Mouse (Mus musculus): ENCODE results near the gene B630019K06Rik. TPM values are rescaled to one million over a fixed set of nuclear protein-coding genes. Genes with fewer than 3 reads are reported as not detected.

B630019K06Rik gene
- polyA plus RNA-seq, 2 experiments = 5.6 to 6.9 TPM

GRCm38 (mm10) chrX:8884336-8884735, 7.8 kb upstream of the B630019K06Rik start:
- Histone ChIP-seq H3K4me1 (ENCODE audit: control insufficient read depth, insufficient read depth, low read length) (no peaks in the 10 kb centered on the region), H3K36me3 (ENCODE audit: control insufficient read depth, insufficient read depth, low read length) (no peaks in the 10 kb centered on the region), H3K9ac (ENCODE audit: low read depth, low read length, severe bottlenecking) (no peak overlapping the region), H3K27me3 (ENCODE audit: control insufficient read depth, insufficient read depth, low read length) (no peaks in the 10 kb centered on the region), H3K27ac (replicated peaks; ENCODE audit: low read depth, low read length) (no peak overlapping the region), H3K4me3 (replicated peaks; ENCODE audit: low read length) (no peak overlapping the region), H3K4me2 (replicated peaks; ENCODE audit: low read depth, low read length, severe bottlenecking) (no peak overlapping the region), H3K9me3 (ENCODE audit: control insufficient read depth, low read length) (no peaks in the 10 kb centered on the region)
- TF ChIP-seq POLR2A (IDR thresholded peaks at IDR 0.05; ENCODE audit: borderline replicate concordance, extremely low read depth, insufficient read depth, insufficient read length) = no peak
- ATAC-seq (ENCODE audit: low FRiP score, low read depth) = no peak
- WGBS = 62% methylated on average over 4 of the region's 4 CpGs
- DNase-seq (ENCODE audit: low spot score) = no peak

- peak overlapping the region; percentile 56 for H3K4me2 ChIP-seq (replicated peaks; ENCODE audit: low read depth, low read length, severe bottlenecking)
- DNase-seq (ENCODE audit: low spot score) = no peak
- no peaks in the 10 kb centered on the region for H3K27me3 ChIP-seq (ENCODE audit: control insufficient read depth, insufficient read depth, low read length)
- H3K4me1 ChIP-seq (ENCODE audit: control insufficient read depth, insufficient read depth, low read length) = no peaks in the 10 kb centered on the region
- no peak for ATAC-seq (ENCODE audit: low FRiP score, low read depth)
- H3K27ac ChIP-seq (replicated peaks; ENCODE audit: low read depth, low read length) = no peak overlapping the region
- peak overlapping the region; percentile 83; the same call in 1 of the 2 replicates for H3K9ac ChIP-seq (ENCODE audit: low read depth, low read length, severe bottlenecking)
- 47% methylated on average over 3 of the region's 9 CpGs for WGBS
- no peak for TF ChIP-seq POLR2A (IDR thresholded peaks at IDR 0.05; ENCODE audit: borderline replicate concordance, extremely low read depth, insufficient read depth, insufficient read length)
- H3K9me3 ChIP-seq (ENCODE audit: control insufficient read depth, low read length) = no peaks in the 10 kb centered on the region
- no peaks in the 10 kb centered on the region for H3K36me3 ChIP-seq (ENCODE audit: control insufficient read depth, insufficient read depth, low read length)
- peak overlapping the region; percentile 58 for H3K4me3 ChIP-seq (replicated peaks; ENCODE audit: low read length)
Observed at GRCm38 (mm10) chrX:8891975-8892342, 223 bp upstream of the B630019K06Rik start.

GRCm38 (mm10) chrX:8893182-8893651, 1.0 kb downstream of the B630019K06Rik start:
- Histone ChIP-seq H3K27me3 (ENCODE audit: control insufficient read depth, insufficient read depth, low read length) (no peaks in the 10 kb centered on the region), H3K9ac (ENCODE audit: low read depth, low read length, severe bottlenecking) (peak overlapping the region; percentile 83), H3K4me1 (ENCODE audit: control insufficient read depth, insufficient read depth, low read length) (no peaks in the 10 kb centered on the region), H3K4me3 (replicated peaks; ENCODE audit: low read length) (peak overlapping the region; percentile 58), H3K27ac (replicated peaks; ENCODE audit: low read depth, low read length) (peak overlapping the region; percentile 75), H3K4me2 (replicated peaks; ENCODE audit: low read depth, low read length, severe bottlenecking) (peak overlapping the region; percentile 56), H3K9me3 (ENCODE audit: control insufficient read depth, low read length) (no peaks in the 10 kb centered on the region), H3K36me3 (ENCODE audit: control insufficient read depth, insufficient read depth, low read length) (no peaks in the 10 kb centered on the region)
- WGBS = 21% methylated on average over 12 of the region's 42 CpGs
- DNase-seq (ENCODE audit: low spot score) (no peak), ATAC-seq (ENCODE audit: low FRiP score, low read depth) (peak; percentile 77)
- TF ChIP-seq POLR2A (IDR thresholded peaks at IDR 0.05; ENCODE audit: borderline replicate concordance, extremely low read depth, insufficient read depth, insufficient read length) = no peak

GRCm38 (mm10) chrX:8900823-8901222, 8.6 kb downstream of the B630019K06Rik start:
- H3K4me2 ChIP-seq (replicated peaks; ENCODE audit: low read depth, low read length, severe bottlenecking) = no peak overlapping the region
- H3K27me3 ChIP-seq (ENCODE audit: control insufficient read depth, insufficient read depth, low read length) = no peaks in the 10 kb centered on the region
- whole genome bisulfite sequencing = 70% methylated on average over 4 of the region's 4 CpGs
- no peak for TF ChIP-seq POLR2A (IDR thresholded peaks at IDR 0.05; ENCODE audit: borderline replicate concordance, extremely low read depth, insufficient read depth, insufficient read length)
- no peaks in the 10 kb centered on the region for H3K4me1 ChIP-seq (ENCODE audit: control insufficient read depth, insufficient read depth, low read length)
- H3K9ac ChIP-seq (ENCODE audit: low read depth, low read length, severe bottlenecking) = no peak overlapping the region
- ATAC-seq (ENCODE audit: low FRiP score, low read depth) = no peak
- no peak for DNase-seq (ENCODE audit: low spot score)
- H3K36me3 ChIP-seq (ENCODE audit: control insufficient read depth, insufficient read depth, low read length) = no peaks in the 10 kb centered on the region
- H3K4me3 ChIP-seq (replicated peaks; ENCODE audit: low read length) = no peak overlapping the region
- no peak overlapping the region for H3K27ac ChIP-seq (replicated peaks; ENCODE audit: low read depth, low read length)
- no peaks in the 10 kb centered on the region for H3K9me3 ChIP-seq (ENCODE audit: control insufficient read depth, low read length)

GRCm38 (mm10) chrX:8901906-8902472, 9.8 kb downstream of the B630019K06Rik start:
- Histone ChIP-seq H3K36me3 (ENCODE audit: control insufficient read depth, insufficient read depth, low read length) (no peaks in the 10 kb centered on the region), H3K9ac (ENCODE audit: low read depth, low read length, severe bottlenecking) (no peak overlapping the region), H3K4me2 (replicated peaks; ENCODE audit: low read depth, low read length, severe bottlenecking) (no peak overlapping the region), H3K27me3 (ENCODE audit: control insufficient read depth, insufficient read depth, low read length) (no peaks in the 10 kb centered on the region), H3K4me3 (replicated peaks; ENCODE audit: low read length) (no peak overlapping the region), H3K9me3 (ENCODE audit: control insufficient read depth, low read length) (no peaks in the 10 kb centered on the region), H3K4me1 (ENCODE audit: control insufficient read depth, insufficient read depth, low read length) (no peaks in the 10 kb centered on the region), H3K27ac (replicated peaks; ENCODE audit: low read depth, low read length) (no peak overlapping the region)
- WGBS = 22% methylated on average over 7 of the region's 7 CpGs
- TF ChIP-seq POLR2A (IDR thresholded peaks at IDR 0.05; ENCODE audit: borderline replicate concordance, extremely low read depth, insufficient read depth, insufficient read length) = no peak
- DNase-seq (ENCODE audit: low spot score) = no peak
- ATAC-seq (ENCODE audit: low FRiP score, low read depth) = no peak

Measured in limb, embryonic 14.5 days (tissue).